Mouse (Mus musculus) retina, embryonic 14.5 days (tissue): ENCODE results near the gene Ctdspl.

Experiments
- DNase-seq: peaks from one replicate; pipeline ENCODE4 v3.0.0-alpha.2; 2015; ENCODE audit warnings: low spot score

Ctdspl gene

DNA sequence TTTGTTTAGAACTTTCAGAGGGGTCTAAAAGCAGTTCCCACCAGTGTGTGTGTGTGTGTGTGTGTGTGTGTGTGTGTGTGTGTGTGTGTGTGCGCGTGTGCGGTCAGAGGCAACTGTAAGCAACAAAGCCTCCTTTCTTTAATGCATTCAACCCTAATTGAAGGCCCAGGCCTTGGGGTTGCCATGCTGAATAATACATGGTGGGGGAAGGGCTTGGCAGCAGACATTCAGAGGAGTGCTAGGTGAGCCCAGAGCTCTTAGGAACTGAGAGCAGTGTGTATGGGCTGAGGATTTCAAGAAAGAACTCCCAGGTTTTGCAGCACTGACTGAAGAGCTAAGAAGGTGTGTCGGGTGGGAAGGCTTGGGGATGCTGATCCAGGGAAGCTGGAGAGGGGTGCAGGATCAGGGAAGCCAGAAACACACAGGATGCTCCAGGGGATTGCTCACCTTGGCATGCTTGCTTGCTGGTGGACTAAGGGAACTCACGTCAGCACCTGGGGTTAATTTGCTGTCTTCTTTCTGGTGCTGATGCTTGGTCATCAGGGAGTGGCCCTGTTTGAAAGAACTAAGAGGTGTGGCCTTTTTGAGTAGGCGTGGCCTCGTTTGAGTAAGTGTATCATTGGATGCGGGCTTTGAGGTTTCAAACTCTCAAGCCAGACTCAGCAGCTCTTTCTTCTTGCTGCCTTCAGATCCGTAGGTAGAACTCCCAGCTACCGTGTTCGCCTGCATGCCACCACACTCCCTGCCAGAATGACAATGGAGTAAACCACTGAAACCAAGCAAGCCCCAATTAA, 62.7 kb downstream of the Ctdspl start:
- no peak for DNase-seq

- DNase-seq, result no peak
These were observed 64.2 kb downstream of the Ctdspl start for GRCm38 (mm10) chr9:118990490-118990889.

GRCm38 (mm10) chr9:118991750-118992585, 65.7 kb downstream of the Ctdspl start:
- no peak for DNase-seq

GRCm38 (mm10) chr9:118992586-118992955, 66.3 kb downstream of the Ctdspl start:
- no peak for DNase-seq

DNA sequence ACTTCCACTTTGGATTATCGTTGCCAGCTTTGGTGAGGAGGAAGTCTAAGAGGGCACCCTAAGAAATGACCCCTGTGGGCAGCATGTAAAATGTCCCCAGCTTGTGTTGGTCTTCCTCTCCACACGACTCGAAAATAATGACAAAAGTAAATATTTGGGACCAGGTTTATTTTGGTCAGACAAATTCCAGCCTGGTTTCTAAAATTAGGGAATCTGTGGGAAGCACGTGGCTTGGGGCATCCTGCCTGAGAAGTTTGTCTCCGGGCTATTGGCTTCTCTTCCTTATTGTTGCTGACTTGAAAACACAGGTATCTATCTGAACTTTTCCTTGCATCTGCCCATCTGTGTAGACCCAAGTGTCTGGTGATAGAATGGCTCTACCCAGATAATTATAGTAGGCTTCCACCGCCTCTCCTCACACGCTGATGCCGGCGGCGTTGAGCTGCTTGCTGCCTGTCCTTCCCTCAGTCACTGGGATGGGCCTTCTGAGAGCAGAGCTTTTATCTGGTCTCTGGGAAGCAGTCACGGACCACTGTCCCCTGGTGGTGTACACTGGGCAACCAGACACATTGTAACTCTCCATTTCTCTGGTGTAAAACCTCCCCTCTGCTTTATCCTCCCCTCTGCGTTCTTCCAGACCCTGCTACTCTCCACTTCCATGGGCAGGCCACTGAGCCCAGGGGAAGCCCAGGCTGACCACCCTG, 68.4 kb downstream of the Ctdspl start:
- no peak for DNase-seq

DNA sequence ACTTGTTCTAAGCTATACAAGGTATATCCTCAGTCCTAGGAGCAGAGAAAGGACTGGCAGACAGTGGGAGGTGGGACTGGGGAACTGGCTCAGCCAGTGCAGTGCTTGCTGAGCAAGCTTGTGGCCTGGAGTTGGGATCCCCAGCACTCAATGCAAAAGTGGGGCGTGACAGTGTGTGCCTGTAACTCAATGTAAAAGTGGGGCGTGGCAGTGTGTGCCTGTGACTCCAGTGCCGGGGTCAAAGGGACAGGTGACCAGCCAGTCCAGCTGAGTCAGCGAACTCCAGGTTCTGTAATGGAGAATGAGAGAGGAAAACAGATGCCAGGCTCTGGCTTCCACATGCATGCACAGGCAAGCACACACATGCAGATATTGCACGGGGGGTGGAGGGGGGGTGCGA, 69.3 kb downstream of the Ctdspl start:
- DNase-seq, result no peak

DNA sequence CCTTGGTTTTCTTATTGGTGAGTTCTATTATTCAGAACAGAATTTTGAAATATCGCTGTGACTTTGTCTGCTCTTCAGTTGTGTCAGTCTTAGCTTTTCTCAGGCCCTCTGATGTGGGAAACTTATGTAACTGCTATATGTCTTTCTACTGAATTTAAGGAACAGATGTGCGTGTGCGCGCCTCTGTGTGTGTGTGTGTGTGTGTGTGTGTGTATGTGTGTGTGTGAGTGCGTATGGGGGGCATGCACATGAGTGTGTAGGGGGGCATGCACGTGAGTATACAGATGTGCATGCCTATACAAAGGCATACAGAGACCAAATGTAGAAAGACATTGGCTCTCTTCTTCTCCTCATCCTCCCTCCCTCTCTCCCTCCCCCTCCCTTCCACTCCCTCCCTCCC, 71.0 kb downstream of the Ctdspl start:
- DNase-seq, result no peak

DNA sequence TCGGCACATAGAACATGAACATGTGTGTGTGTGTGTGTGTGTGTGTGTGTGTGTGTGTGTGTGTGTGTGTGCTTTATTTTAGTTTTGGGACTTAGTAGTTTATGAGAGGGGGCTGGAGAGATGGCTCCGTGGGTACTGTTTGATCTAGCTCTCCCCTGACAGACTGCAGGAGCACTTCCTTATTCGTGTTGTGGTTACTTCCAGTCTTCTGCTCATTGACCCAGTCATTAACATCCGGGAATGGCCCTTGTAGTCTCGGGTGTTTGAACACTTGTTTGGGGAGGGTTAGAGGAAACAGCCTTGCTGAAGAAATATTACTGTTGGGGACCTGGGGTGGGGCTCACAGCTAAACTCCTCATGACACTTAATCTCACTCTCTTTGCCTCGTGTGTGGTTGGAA, 73.9 kb downstream of the Ctdspl start:
- DNase-seq, result no peak

DNA sequence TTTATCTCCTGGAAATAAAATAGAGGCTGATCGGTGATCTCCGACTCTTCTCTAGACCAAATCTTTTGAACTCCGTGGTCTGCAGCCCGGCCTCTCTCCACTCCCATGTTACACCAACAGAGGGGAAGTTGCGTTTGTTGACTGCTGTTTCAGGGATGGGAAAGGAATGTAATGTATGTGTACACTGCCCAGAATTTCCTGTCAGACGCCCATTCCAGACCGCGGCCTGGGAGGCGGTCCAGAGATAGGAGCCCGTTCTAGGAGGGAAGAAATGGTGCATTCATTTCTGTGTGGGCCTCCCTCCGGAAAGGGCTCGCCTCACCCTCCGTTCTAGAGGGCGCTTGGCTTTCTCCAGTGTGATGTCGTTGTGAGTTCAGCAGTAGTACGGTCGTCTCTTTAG, 76.0 kb downstream of the Ctdspl start:
- DNase-seq, result no peak

- no peak for DNase-seq
These were observed 77.9 kb downstream of the Ctdspl start for GRCm38 (mm10) chr9:119003990-119004702.

DNA sequence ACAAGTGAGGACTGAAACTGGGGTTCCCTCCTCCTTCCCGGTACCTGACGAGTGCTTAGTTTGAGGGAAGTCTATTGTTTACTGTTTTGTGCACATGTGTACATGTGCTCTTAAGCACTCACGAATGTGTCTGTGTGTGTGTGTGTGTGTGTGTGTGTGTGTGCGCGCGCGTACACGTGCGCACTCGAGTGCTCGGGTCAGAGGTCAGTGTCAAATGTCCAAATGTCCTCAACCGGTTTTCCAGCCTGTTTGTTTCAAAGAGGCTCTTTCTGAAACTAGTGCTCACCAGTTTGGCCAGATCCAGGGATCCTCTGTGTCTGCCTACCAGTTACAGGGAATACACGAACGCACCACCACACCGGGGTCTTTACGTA, 78.4 kb downstream of the Ctdspl start:
- DNase-seq, result no peak

DNA sequence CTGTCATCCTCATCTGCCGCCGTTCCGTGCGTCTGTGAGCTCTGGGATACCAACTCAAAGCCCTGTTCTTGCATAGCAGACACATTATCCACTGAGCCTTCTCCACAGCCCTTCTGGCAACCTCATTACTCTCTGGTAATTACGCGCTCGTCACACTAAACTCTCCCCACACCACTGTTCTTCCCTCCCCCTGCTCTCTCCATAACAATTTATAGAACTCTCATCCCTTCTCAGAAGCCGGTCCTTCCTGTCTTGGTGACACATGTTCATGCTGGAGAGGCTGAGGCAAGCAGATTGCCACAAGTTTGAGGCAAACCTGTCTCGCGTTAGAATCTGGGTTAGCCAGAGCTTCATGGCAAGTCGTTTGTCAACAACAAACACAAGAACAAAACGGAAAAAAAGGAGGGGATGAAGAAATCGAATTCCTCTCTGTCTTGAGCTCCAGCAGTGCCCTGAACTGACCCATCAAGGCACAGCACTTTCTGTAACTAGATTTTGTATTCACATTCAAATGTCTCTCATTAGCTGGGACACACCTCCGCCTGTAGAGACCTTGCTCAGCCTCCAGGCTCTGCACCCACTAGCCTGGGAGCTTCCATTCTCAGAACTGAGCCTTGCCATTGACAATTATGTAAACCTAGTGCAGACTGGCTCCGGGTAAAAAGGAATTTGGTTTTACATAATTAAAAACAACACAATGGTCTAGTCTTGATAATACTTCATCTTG, 79.2 kb downstream of the Ctdspl start:
- no peak for DNase-seq

GRCm38 (mm10) chr9:119007266-119007665, 81.0 kb downstream of the Ctdspl start:
- DNase-seq, result no peak

DNA sequence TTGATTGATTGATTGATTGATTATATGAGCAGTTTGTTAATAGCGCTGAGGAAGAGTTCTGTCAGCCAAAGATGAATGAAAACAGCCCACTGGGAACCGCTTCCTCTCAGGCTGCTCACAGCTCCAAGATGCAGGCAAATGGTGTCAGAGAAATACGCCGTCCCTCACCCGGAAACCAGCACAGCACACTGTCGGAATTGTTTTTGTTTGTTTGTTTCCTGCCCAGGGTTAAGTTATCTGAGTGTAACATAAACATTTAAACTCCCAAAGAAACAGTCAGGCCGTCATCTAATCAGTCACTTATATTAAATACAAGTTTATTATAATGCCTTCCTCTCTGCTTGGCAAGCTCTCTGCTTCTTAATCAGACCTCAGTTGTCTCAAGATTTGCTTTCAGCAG, 82.6 kb downstream of the Ctdspl start:
- no peak for DNase-seq

DNA sequence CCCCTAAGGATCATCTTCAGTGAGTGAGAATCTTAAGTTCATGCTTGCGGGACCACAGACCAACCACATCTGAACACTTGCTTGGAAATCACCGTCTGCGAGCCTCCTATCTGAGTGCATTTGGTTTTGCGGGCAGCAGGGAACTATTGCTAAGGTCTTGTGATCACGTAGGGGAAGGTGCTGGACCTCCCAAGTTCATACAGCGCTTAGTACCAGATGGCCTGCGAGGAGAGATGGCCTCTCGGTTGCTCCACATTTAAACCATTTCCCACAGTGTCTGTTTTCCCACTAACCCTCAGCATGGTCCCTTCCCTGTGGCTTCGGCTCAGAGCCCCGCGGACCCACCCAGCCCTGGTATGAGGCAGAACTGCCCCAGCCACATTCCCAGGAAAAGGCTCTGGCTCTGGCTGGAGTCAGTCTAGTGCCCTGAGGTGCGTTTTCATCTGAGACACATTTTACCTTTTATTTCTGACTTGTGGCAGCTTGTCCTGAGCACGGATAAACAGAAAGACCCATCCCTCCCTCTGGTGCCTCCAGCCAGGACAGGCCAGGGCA, 84.0 kb downstream of the Ctdspl start:
- DNase-seq, result no peak

DNA sequence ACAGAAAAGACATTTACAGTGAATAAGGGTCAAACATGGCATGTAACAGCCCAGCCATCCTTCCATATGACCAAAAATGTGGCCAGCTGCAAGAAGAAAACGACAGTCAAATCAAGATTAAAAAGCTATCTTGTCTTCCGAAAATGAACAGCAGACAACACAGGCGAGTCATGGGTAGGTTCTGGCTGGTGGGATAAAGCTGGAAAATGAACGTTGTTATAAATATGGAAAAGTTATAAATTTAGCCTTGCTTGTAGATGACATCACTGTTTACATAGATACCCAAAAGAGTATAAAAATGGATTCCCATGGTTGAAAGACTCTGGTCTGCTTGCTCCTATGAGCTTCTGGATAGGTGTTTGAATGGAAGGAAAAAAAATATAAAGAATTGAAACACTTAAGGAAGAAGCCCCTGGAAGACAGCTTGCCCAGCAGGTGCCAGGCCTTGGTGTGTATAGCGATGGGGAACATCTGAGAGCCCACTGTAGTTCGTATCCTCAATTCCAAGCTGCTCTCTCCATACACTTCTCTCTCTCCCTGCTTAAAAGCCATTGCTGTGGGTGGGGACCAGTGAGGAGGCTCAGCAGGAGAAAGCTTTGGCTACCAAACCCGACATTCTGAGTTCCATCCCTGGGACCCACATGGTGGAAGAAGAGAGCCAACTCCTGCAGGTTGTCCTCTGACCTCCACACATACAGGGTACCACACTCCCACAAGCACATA, 90.7 kb downstream of the Ctdspl start:
- DNase-seq, result no peak

GRCm38 (mm10) chr9:119021731-119022130, 95.5 kb downstream of the Ctdspl start:
- DNase-seq, result no peak

- DNase-seq, result no peak
These were observed 99.0 kb downstream of the Ctdspl start for GRCm38 (mm10) chr9:119025263-119025662.

GRCm38 (mm10) chr9:119025832-119026331, 99.6 kb downstream of the Ctdspl start:
- no peak for DNase-seq

GRCm38 (mm10) chr9:119027337-119027736, 101.1 kb downstream of the Ctdspl start:
- DNase-seq, result no peak
